Mouse (Mus musculus): Measurements from ENCODE around the gene Atl3. TPM values are rescaled to one million over a fixed set of nuclear protein-coding genes. Genes with fewer than 3 reads are reported as not detected.

The Atl3 gene
- total RNA-seq, 2 experiments from 2014 or later = 21.8 to 23.6 TPM

DNA sequence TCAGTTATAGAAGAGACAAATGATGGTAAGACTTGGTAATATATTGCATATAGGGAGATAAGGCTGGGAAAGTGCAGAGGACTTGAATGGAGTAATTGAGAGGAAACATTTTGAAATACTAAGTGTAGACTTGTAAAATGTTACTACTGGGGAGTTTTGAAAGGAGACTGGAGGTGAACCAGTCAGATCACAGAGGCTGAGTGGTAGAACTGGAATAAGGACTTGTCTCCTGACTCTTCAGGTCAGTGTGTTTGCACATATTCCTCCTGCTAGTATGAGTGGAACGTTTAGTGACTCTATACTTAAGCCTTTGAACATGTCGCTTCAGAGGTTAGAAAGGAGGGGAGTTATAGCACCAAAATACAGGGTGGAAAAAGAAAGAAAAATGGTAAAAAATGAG lies 8.6 kb downstream of the Atl3 start:
- Histone ChIP-seq H3K27ac (no peak overlapping the region), H3K4me3 (no peak overlapping the region)
- intact Hi-C loops (cut with DNase I) = no loop called here
- no peak for TF ChIP-seq CTCF (IDR thresholded peaks at IDR 0.05)
- DNase-seq (ENCODE audit: extremely low spot score in 1 of 2, low spot score in 2 of 2) = no peak

DNA sequence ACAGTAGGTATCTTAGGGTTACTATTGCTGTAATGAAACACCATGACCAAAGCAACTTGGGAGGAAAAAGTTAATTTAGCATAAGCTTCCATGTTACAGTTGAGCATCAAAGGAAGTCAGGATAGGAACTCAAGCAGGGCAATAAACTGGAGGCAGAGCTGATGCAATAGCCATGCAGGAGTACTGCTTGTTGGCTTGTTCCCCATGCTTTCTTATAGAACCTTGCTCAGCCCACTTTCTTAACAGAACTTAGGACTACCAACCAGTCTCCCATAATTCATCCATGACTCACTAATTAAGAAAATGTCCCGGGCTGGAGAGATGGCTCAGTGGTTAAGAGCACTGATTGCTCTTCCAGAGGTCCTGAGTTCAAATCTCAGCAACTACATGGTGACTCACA lies 12.5 kb downstream of the Atl3 start:
- H3K27ac ChIP-seq = no peak overlapping the region
- no peak overlapping the region for H3K4me3 ChIP-seq
- intact Hi-C loops (cut with DNase I) = no loop called here
- DNase-seq (ENCODE audit: extremely low spot score in 1 of 2, low spot score in 2 of 2) = no peak
- no peak for TF ChIP-seq CTCF (IDR thresholded peaks at IDR 0.05)

DNA sequence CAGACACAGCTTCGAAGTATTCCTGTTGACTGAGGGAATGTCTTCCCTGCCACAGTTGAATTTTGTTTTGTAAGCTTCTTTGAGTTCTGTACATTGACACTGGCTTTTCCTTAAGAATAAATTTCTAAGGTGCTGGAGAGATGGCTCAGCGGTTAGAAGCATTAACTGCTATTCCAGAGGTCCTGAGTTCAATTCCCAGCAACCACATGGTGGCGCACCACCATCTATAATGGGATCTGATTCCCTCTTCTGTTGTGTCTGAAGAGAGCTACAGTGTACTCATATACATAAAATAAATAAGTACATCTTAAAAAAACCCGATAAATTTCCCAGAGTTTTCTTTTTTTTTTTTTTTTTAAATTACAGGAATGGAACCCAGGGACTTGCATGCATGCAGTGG lies 14.2 kb downstream of the Atl3 start:
- Histone ChIP-seq H3K4me3 (no peak overlapping the region), H3K27ac (no peak overlapping the region)
- TF ChIP-seq CTCF (IDR thresholded peaks at IDR 0.05) = peak; percentile 35
- intact Hi-C loops (cut with DNase I) = no loop called here
- no peak for DNase-seq (ENCODE audit: extremely low spot score in 1 of 2, low spot score in 2 of 2)

DNA sequence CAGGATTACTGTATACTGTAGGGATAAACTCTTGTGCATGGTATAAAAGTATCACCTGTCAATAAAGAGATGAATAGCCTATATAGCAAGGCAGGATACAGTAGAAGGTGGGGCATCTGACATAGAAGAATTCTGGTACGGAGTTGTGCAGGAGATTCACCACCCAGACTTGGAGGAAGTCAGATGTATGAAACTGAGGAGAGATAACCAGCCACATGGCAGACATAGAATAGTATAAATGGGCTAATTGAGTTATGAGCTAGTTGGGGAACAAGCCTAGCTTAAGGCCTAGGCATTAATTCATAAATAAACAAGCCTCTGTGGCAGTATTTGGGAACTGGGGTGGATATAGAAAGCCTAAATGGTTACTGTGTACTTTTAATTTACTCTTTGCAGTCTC lies 22.6 kb downstream of the Atl3 start:
- no peak for TF ChIP-seq CTCF (IDR thresholded peaks at IDR 0.05)
- intact Hi-C loops (cut with DNase I) = no loop called here

DNA sequence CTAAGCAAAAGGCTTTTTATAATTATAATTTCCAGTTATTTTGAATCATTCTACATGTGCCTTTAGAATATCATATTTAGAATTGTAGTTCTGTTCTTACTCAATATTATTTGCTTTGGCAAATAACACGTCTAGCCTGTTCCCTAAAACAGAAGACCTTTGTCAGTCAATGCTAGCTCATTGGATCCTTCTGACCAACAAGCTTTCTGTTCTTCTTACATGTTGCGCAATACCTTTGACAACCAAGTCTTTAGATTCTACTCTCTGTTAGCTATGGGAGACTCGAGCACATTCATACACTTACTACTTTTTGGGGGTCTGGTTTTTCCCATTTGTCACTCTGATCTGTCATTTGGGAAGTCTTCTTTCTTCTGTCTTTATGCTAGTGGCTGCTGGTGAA lies 27.8 kb downstream of the Atl3 start:
- DNase-seq (ENCODE audit: extremely low spot score in 1 of 2, low spot score in 2 of 2) = no peak
- Histone ChIP-seq H3K4me3 (no peak overlapping the region), H3K27ac (no peak overlapping the region)
- no peak for TF ChIP-seq CTCF (IDR thresholded peaks at IDR 0.05)
- intact Hi-C loops (cut with DNase I) = no loop called here

More for the DNA sequence above, 22.6 kb downstream of the Atl3 start:
- H3K27ac ChIP-seq = no peak overlapping the region
- DNase-seq (ENCODE audit: extremely low spot score in 1 of 2, low spot score in 2 of 2) = no peak
- H3K4me3 ChIP-seq = no peak overlapping the region

DNA sequence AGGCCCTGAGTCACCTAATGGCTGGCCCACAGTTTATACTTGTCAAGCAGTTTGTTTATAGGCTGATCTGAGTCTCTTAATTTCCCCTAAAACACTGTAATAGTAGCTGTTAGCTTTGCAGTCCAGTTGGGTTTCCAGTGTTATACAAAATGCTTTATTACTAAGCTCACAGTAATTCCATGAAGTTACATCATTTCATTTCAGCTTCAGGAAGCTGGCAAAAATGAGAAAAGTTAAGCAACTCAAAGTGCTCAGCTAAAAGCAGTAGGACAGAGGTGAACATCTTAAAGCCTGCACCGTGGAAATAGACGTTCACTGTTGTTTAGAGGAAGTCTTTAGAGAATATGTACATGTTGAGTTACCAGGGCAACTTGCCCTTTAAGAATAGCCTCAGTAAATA lies 29.0 kb downstream of the Atl3 start:
- H3K27ac ChIP-seq = no peak overlapping the region
- intact Hi-C loops (cut with DNase I) = no loop called here
- H3K4me3 ChIP-seq = no peak overlapping the region
- DNase-seq (ENCODE audit: extremely low spot score in 1 of 2, low spot score in 2 of 2) = no peak
- TF ChIP-seq CTCF (IDR thresholded peaks at IDR 0.05) = no peak

DNA sequence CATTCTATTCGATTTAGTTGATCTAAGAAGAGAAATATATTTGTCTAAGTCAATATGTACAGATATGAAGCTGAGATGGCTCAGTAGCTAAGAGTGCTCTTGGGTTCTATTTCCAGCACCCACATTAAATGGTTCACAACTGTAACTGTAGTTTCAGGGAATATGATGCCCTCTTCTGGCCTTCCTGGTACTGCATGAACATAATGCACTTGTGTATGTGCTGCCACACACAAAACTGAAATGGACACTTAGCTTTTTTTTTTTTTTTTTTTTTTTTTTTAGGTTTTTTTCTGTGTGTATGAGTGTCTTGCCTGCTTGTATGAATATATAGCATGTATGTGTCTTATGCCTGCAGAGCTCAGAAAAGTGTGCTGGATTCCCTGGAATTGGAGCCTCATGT lies 29.5 kb downstream of the Atl3 start:
- intact Hi-C loops (cut with DNase I) = no loop called here

DNA sequence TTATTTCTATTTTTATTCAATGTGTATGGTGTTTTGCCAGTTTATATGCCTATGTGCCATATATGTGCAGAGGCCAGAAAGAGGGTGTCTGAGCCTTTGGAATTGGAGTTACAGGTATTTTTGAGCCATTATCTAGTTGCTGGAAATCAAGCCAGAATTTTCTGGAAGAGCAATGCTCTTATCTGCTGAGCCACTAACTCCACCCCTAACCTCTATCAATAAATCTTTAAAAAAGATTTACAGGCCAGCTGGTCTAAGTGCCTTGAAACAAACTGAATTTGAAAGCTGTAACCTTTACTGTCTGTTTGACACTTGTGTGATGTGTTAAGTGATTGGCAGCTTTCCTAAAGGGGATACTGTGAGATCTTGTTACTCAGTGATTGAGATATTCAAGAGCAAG lies 29.9 kb downstream of the Atl3 start:
- no peak for TF ChIP-seq CTCF (IDR thresholded peaks at IDR 0.05)
- intact Hi-C loops (cut with DNase I) = no loop called here
- Histone ChIP-seq H3K4me3 (no peak overlapping the region), H3K27ac (no peak overlapping the region)
- DNase-seq (ENCODE audit: extremely low spot score in 1 of 2, low spot score in 2 of 2) = no peak

More for the DNA sequence above, 29.5 kb downstream of the Atl3 start:
- TF ChIP-seq CTCF (IDR thresholded peaks at IDR 0.05) = peak; percentile 35
- Histone ChIP-seq H3K4me3 (no peak overlapping the region), H3K27ac (no peak overlapping the region)
- no peak for DNase-seq (ENCODE audit: extremely low spot score in 1 of 2, low spot score in 2 of 2)

DNA sequence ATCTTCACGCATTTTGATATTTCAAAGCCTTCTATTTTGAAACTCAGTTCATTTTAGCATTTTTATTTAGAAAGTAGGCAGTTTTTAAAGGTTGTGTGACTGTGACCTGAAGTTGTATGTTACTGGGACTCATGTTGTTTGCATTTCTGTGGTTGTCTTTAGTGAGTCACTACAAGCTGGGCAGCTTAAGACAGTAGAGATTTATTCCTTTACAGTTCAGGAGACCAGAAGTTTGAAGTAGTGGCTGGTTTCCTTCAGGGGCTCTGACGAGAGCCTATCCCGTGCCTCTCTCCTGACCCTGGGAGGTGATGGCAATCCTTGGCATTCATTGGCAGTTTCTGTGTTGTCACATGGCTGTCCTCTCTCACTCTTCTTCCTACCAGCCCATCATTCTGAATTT lies 31.0 kb downstream of the Atl3 start:
- no peak overlapping the region for H3K4me3 ChIP-seq
- DNase-seq (ENCODE audit: extremely low spot score in 1 of 2, low spot score in 2 of 2) = no peak
- intact Hi-C loops (cut with DNase I) = no loop called here
- no peak for TF ChIP-seq CTCF (IDR thresholded peaks at IDR 0.05)
- H3K27ac ChIP-seq = no peak overlapping the region

DNA sequence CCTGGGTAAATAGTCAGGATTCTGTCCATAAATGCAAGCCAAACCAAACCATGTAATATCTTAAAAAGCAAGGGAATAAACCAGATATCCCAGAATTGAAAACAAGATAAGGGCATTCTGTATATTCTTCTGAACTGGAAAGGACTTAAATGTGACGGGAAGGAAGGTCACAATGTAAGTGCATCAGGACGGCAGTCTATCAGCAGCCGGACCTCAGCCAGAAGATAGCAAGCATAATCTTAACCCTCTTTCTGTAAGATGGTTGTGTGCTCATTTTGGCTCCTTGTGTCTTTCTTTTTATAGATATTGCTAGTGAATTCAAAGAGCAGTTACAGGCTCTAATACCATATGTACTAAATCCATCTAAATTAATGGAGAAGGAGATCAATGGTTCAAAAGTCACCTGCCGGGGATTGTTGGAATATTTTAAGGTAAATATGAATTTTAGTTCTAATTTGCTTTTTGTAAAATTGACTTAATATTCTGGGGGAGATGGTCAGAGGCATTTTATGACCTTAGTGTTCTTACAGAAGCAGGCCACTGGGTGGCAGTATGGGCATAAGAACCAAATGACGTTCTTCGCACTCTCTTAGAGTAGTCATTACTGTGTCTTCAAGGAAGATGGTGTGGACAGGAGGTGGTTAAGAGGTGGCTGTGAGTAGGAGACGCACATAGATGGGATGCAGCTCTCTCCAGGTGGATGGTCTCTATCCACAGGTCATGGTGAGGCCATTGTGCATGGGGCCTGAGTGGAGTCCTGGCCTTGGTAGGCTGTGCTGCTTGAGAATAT lies 35.0 kb downstream of the Atl3 start:
- intact Hi-C loops (cut with DNase I) = loop anchor here (1.0 kb wide), 2 partner anchors 66 to 88 kb away; no protein-coding TSS in a partner anchor
- DNase-seq (ENCODE audit: extremely low spot score in 1 of 2, low spot score in 2 of 2) = peak; percentile 57 to 75
- TF ChIP-seq CTCF (IDR thresholded peaks at IDR 0.05) = peak; percentile 86
- Histone ChIP-seq H3K27ac (no peak overlapping the region; the same call in 1 of the 2 replicates), H3K4me3 (no peak overlapping the region)

DNA sequence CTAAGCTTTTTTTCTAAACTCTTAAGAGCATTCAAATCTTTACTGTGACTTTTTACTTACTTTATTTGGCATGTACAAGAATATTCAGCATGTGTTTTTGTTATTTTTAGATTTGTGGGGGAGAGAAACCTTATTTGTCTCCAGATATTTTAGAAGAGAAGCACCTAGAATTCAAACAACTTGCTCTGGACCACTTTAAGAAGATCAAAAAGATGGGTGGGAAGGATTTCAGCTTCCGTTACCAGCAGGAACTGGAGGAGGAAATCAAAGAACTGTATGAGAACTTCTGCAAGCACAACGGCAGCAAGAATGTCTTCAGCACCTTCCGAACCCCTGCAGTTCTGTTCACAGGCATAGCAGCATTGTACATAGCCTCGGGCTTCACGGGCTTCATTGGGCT lies 38.1 kb downstream of the Atl3 start:
- TF ChIP-seq CTCF (IDR thresholded peaks at IDR 0.05) = no peak
- no peak for DNase-seq (ENCODE audit: extremely low spot score in 1 of 2, low spot score in 2 of 2)
- Histone ChIP-seq H3K27ac (peak overlapping the region; percentile 70), H3K4me3 (no peak overlapping the region)
- intact Hi-C loops (cut with DNase I) = no loop called here

DNA sequence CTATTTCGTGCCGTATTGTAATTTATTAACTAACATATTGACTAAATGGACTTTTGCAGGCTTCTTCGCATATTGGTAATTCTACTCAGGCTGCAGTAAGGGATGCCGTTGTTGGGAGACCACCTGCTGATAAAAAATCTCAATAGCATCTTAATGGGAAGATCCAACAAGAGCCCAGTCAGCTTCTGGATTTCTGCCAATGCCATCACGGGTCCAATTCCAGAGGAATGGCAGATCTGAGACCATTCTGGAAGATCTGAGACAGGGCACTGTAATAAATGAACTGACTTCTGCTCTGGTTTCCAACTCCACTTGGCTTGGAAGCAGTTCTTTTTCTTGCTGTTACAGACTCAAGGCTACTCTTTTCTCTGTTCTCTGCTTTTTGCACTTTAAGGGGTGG lies 40.1 kb downstream of the Atl3 start:
- H3K4me3 ChIP-seq = no peak overlapping the region
- no peak for TF ChIP-seq CTCF (IDR thresholded peaks at IDR 0.05)
- intact Hi-C loops (cut with DNase I) = no loop called here
- H3K27ac ChIP-seq = no peak overlapping the region
- no peak for DNase-seq (ENCODE audit: extremely low spot score in 1 of 2, low spot score in 2 of 2)

DNA sequence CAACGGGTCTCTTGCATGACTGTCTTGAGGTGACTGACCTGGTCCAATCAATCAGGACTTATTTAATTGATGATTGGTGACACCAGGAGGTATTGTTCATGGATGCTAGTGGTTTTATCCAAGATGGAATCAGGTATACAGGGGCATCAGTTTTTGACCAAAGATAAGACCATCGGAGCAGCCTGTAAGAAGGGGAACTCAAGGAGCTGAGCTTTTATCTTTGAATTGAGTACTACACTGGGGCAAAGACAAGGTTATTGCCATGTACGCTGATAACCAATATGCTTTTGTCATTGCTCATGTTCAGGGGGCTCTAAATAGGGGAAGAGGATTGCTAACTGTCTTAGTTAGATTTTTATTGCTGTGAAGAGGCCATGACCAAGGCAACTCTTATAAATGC lies 55.1 kb downstream of the Atl3 start:
- no peak for TF ChIP-seq CTCF (IDR thresholded peaks at IDR 0.05)
- H3K27ac ChIP-seq = no peak overlapping the region
- intact Hi-C loops (cut with DNase I) = no loop called here
- H3K4me3 ChIP-seq = no peak overlapping the region
- no peak for DNase-seq (ENCODE audit: extremely low spot score in 1 of 2, low spot score in 2 of 2)
